Mouse (Mus musculus) adrenal gland, postnatal 0 days (tissue): ENCODE measurements around the gene Eras. TPM values are rescaled to one million over a fixed set of nuclear protein-coding genes. Genes with fewer than 3 reads are reported as not detected.

ENCODE experiments used
- polyA plus RNA-seq: library from polyadenylated mRNA; unstranded; fragments of >200 nt; fragmentation: Nextera tagmentation; extraction: Ambion mirVana; gene quantifications from 2 replicates; pipeline ENCODE4 v1.2.1, GENCODE M21; 2015

The Eras gene
- polyA plus RNA-seq: not detected in 2 replicates

DNA sequence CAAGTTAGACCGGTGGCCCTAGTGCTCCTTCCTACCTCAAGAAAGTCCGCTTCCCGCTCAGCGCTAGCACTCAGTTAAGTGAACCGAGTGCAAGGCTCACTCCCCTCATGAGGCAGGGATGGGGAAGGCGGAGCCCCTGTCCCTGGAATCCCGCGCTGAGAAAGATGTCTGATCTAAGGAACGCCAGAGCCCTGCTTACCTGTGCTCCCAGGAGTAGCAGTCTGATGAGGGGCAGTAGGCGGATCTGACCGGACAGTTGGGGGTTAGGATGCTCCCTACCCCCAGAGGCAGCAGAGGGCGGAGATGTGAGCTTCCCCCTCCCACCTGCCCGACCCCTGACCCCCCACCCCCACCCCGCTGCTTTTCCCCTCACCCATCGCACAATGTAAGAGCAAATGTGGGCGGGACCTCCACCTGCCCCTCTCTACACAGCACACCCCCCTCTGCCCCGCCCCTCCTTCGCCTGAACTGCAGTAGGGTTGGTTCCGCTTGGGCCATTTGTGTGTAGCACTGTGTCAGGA is at the start of gene Eras:
TSS of gene Eras (minus strand) at position 338 of the 521 bp plus-strand sequence.

GRCm38 (mm10) chrX:7977892-7978291 is 49.5 kb upstream of the Eras start, which contains the start of gene Gata1:
Gene Gata1 (minus strand): TSS chrX:7978071.

GRCm38 (mm10) chrX:7947108-7947899 is 18.9 kb upstream of the Eras start, which contains the start of gene Hdac6:
Gene Hdac6 (minus strand): TSS chrX:7947889.

DNA sequence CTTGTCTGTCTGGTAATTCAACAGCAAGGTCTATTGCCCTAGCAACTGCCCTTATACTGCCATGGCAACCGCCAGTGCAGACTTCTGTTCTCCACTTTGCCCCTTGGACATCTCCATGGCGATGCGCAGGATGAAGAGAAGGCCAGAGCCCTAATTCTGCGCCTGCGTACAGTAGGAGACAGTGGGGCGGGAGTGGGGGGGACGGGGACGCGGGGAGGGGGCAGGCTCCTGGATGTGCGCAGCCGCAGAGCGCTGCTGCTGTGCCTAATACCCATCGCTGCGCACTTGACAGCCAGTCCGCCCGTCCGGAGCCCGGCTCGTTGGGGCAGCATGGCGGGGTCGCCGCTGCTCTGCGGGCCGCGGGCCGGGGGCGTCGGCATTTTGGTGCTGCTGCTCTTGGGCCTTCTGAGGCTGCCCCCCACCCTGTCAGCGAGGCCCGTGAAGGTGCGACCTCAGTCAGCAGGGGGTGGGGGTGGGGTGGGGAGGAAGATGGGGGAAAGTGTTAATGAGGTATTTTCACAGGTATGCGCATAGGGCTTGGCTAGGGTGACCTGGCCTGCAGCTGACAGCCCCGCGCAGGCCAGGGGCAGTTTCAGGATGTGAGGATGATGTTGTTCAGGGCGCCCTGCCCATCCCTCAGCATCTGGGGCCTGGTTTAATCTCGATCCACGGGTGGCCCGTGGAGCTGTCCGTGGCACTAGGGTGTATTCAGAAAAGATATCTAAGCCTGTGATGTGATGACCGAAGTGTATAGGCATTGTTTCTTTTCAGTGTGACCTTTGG is 8.6 kb downstream of the Eras start, which contains the start of gene Pcsk1n:
TSS of gene Pcsk1n (plus strand) at position 222 of the 783 bp plus-strand sequence.

GRCm38 (mm10) chrX:7909242-7909641 is 19.2 kb downstream of the Eras start, which contains the start of gene Gm10490:
Gene Gm10490 (plus strand): TSS chrX:7909542.

GRCm38 (mm10) chrX:7907735-7908134 is 20.7 kb downstream of the Eras start, which contains the start of gene Gm10491:
Gene Gm10491 (minus strand): TSS chrX:7907835.

GRCm38 (mm10) chrX:7898880-7899874 is 29.2 kb downstream of the Eras start, which contains the start of the genes Pqbp1 and Timm17b:
Gene Pqbp1 (minus strand): TSS chrX:7899269.
Gene Timm17b (plus strand): TSS chrX:7899357.

DNA sequence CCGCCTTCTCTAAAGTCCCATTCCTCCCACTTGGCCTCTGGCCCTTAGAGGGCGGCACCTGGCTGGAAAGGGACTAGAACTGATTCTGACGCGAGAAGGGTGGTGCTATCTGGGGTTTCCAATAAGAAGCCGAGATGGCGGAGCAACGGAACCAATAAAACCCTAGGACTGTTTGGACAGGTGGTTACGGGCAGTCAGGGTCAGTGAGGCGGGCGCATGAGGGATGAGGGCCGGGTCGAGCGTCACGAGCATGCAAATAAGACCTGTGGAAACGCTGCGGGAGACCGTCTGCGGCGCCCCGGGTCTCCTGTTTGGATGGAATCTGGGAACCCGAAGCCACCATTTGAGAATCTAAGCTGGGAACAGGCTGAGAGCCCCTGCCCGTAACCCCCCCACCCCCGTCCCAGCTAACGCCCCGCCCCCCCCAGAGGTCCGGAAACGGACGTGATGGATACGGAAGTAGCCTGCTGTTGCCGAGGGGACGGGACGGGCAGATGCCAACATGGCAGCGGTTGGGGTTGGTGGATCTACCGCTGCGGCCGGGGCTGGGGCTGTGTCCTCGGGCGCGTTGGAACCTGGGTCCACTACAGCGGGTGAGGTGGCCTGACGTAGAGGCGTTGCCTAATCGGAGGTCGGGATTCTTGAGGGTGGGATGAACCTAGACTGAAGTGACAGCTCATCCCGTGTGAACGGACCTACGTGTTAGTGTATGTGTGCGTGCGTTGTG is 44.4 kb downstream of the Eras start, which contains the start of gene Slc35a2:
TSS of gene Slc35a2 (plus strand) at position 188 of the 727 bp plus-strand sequence.

GRCm38 (mm10) chrX:7878007-7878419 is 50.4 kb downstream of the Eras start, which contains the start of gene Pim2:
Gene Pim2 (plus strand): TSS chrX:7878262.

Other genes starting within 250 kb of the Eras start
- gene Magix, start 247.4 kb downstream of the Eras start, polyA plus RNA-seq: 0.30 and 0.63 TPM in 2 replicates
- gene Gpkow, start 231.5 kb downstream of the Eras start, polyA plus RNA-seq: 21.6 and 34.4 TPM in 2 replicates
- gene Wdr45, start 214.3 kb downstream of the Eras start, polyA plus RNA-seq: 63.2 and 88.4 TPM in 2 replicates
- gene Gm45208, start 206.4 kb downstream of the Eras start, polyA plus RNA-seq: 0.29 and 0.43 TPM in 2 replicates
- gene Praf2, start 200.2 kb downstream of the Eras start, polyA plus RNA-seq: 25.9 and 43.7 TPM in 2 replicates
- 6.9 and 7.3 TPM in 2 replicates for gene Ccdc120, start 177.7 kb downstream of the Eras start, polyA plus RNA-seq
- 20.3 and 26.3 TPM in 2 replicates for gene Tfe3, start 166.0 kb downstream of the Eras start, polyA plus RNA-seq
- 26.0 and 30.5 TPM in 2 replicates for gene Gripap1, start 138.8 kb downstream of the Eras start, polyA plus RNA-seq
- 1.8 and 2.8 TPM in 2 replicates for gene Kcnd1, start 106.3 kb downstream of the Eras start, polyA plus RNA-seq
- 37.5 and 39.6 TPM in 2 replicates for gene Otud5, start 87.2 kb downstream of the Eras start, polyA plus RNA-seq
- gene Pim2, start 50.3 kb downstream of the Eras start, polyA plus RNA-seq: 5.9 and 7.2 TPM in 2 replicates
- 20.8 and 30.2 TPM in 2 replicates for gene Slc35a2, start 44.6 kb downstream of the Eras start, polyA plus RNA-seq
- gene Pqbp1, start 29.3 kb downstream of the Eras start, polyA plus RNA-seq: 117 and 159 TPM in 2 replicates
- gene Timm17b, start 29.2 kb downstream of the Eras start, polyA plus RNA-seq: 156 and 183 TPM in 2 replicates
- not detected in 2 replicates for gene Gm10491, start 20.8 kb downstream of the Eras start, polyA plus RNA-seq
- gene Gm10490, start 19.1 kb downstream of the Eras start, polyA plus RNA-seq: not detected in 2 replicates
- gene Pcsk1n, start 8.8 kb downstream of the Eras start, polyA plus RNA-seq: 100 and 170 TPM in 2 replicates
- 10.8 and 15.4 TPM in 2 replicates for gene Hdac6, start 19.3 kb upstream of the Eras start, polyA plus RNA-seq
- gene Gata1, start 49.5 kb upstream of the Eras start, polyA plus RNA-seq: 2.4 and 5.5 TPM in 2 replicates
- 0.21 TPM in 1 of 2 replicates, not detected in the other for gene Glod5, start 89.9 kb upstream of the Eras start, polyA plus RNA-seq
- gene Suv39h1, start 146.2 kb upstream of the Eras start, polyA plus RNA-seq: 14.9 and 17.8 TPM in 2 replicates
- 0.55 and 0.75 TPM in 2 replicates for gene Was, start 161.9 kb upstream of the Eras start, polyA plus RNA-seq
- 16.7 and 20.3 TPM in 2 replicates for gene Wdr13, start 204.3 kb upstream of the Eras start, polyA plus RNA-seq
- 544 and 678 TPM in 2 replicates for gene Rbm3, start 217.3 kb upstream of the Eras start, polyA plus RNA-seq
- gene Tbc1d25, start 247.6 kb upstream of the Eras start, polyA plus RNA-seq: 6.7 and 6.8 TPM in 2 replicates